Comparison of ENCODE assay signal across 9 mouse cellular contexts in genomic region chr8:115529568-115530342, GRCm38 (mm10).
DNase-seq lines count a peak whose midpoint lies in the region; ATAC-seq and TF ChIP-seq lines count a peak whose summit lies in the region.
"Had no signal": no experiment of that assay in that cellular context is flagged by ENCODE, and none has a peak within 500 bp of the region (broad histone marks: within the 10 kb centered on the region; RNA-seq: fewer than 3 reads in every experiment).

No protein-coding gene starts in this region.

- peak; percentile 47 to 52 for DNase-seq in right cerebral cortex, adult 2 months (ENCODE audit: low spot score in 2 of 2)
- no peak for DNase-seq in right cerebral cortex, postnatal 14 days
- peak; percentile 8 to 58 for DNase-seq in frontal cortex, adult 2 months (ENCODE audit: extremely low spot score in 1 of 2, low spot score in 1 of 2)
- peak; percentile 67 for DNase-seq in kidney, postnatal 0 days (ENCODE audit: low spot score)
- DNase-seq in right cerebral cortex, postnatal 10 days (ENCODE audit: low spot score in 2 of 2) = peak; percentile 28
- DNase-seq in forebrain, embryonic 10.5 days (ENCODE audit: extremely low spot score, low spot score) = no peak
- no peak for DNase-seq in midbrain, embryonic 11.5 days (ENCODE audit: low spot score, missing footprints)
- no peak for DNase-seq in layer of hippocampus, adult 9-10 months (ENCODE audit: low spot score)

- H3K9me3 ChIP-seq in kidney, postnatal 0 days (replicated peaks; ENCODE audit: low read length) = no peaks in the 10 kb centered on the region
- H3K9me3 ChIP-seq in forebrain, embryonic 10.5 days = no peaks in the 10 kb centered on the region
- H3K9me3 ChIP-seq in midbrain, embryonic 11.5 days (ENCODE audit: control insufficient read depth, low read length) = no peaks in the 10 kb centered on the region
- H3K9me3 ChIP-seq: neural tube, embryonic 12.5 days had no signal

- no peak overlapping the region for H3K9ac ChIP-seq in kidney, postnatal 0 days (ENCODE audit: low read depth, low read length)
- H3K9ac ChIP-seq in midbrain, embryonic 11.5 days (ENCODE audit: low read length) = no peak overlapping the region
- H3K9ac ChIP-seq: neural tube, embryonic 12.5 days had no signal

- no peak for TF ChIP-seq CTCF in kidney, postnatal 0 days (IDR thresholded peaks at IDR 0.05; ENCODE audit: low read depth)

- no peak overlapping the region for H3K4me3 ChIP-seq in kidney, postnatal 0 days (replicated peaks; ENCODE audit: low read depth, low read length)
- no peak overlapping the region for H3K4me3 ChIP-seq in forebrain, embryonic 10.5 days
- no peak overlapping the region for H3K4me3 ChIP-seq in midbrain, embryonic 11.5 days (ENCODE audit: low read depth, low read length)
- H3K4me3 ChIP-seq: neural tube, embryonic 12.5 days had no signal

- no peak for ATAC-seq in kidney, postnatal 0 days (replicated peaks; ENCODE audit: low FRiP score, low read depth)
- ATAC-seq in midbrain, embryonic 11.5 days (ENCODE audit: low FRiP score) = no peak

- 0 out of 2 replicates have a peak overlapping the region, but pooled peaks have one; percentile 8 for H3K27ac ChIP-seq in kidney, postnatal 0 days
- H3K27ac ChIP-seq in forebrain, embryonic 10.5 days = no peak overlapping the region
- no peak overlapping the region for H3K27ac ChIP-seq in midbrain, embryonic 11.5 days (ENCODE audit: low read depth, low read length)
- H3K27ac ChIP-seq: neural tube, embryonic 12.5 days had no signal

- H3K27me3 ChIP-seq in kidney, postnatal 0 days (ENCODE audit: insufficient read depth, low read length) = no peaks in the 10 kb centered on the region
- no peaks in the 10 kb centered on the region for H3K27me3 ChIP-seq in forebrain, embryonic 10.5 days (ENCODE audit: poor library complexity, severe bottlenecking)
- H3K27me3 ChIP-seq in midbrain, embryonic 11.5 days (ENCODE audit: control insufficient read depth, insufficient read depth, low read length) = no peaks in the 10 kb centered on the region
- H3K27me3 ChIP-seq: neural tube, embryonic 12.5 days had no signal

- no peaks in the 10 kb centered on the region for H3K36me3 ChIP-seq in kidney, postnatal 0 days (ENCODE audit: insufficient read depth, low read length)
- H3K36me3 ChIP-seq in forebrain, embryonic 10.5 days (replicated peaks) = no peaks in the 10 kb centered on the region
- H3K36me3 ChIP-seq in midbrain, embryonic 11.5 days (ENCODE audit: control insufficient read depth, insufficient read depth, low read length) = no peaks in the 10 kb centered on the region
- H3K36me3 ChIP-seq: neural tube, embryonic 12.5 days had no signal

- H3K4me1 ChIP-seq in kidney, postnatal 0 days (replicated peaks; ENCODE audit: insufficient read depth, low read length) = peaks cover 5% of the 10 kb centered on the region; the same call in 1 of the 2 replicates
- peaks cover 26% of the 10 kb centered on the region for H3K4me1 ChIP-seq in forebrain, embryonic 10.5 days
- H3K4me1 ChIP-seq in midbrain, embryonic 11.5 days (ENCODE audit: control insufficient read depth, insufficient read depth, low read length) = no peaks in the 10 kb centered on the region; the same call in 1 of the 2 replicates
- H3K4me1 ChIP-seq: neural tube, embryonic 12.5 days had no signal

- peak overlapping the region; percentile 27 for H3K4me2 ChIP-seq in kidney, postnatal 0 days (ENCODE audit: low read length)
- H3K4me2 ChIP-seq in midbrain, embryonic 11.5 days = no peak overlapping the region
- H3K4me2 ChIP-seq: neural tube, embryonic 12.5 days had no signal

- WGBS in kidney, postnatal 0 days = 14% methylated on average over 14 of the region's 14 CpGs
- WGBS in forebrain, embryonic 10.5 days = 59% methylated on average over 14 of the region's 14 CpGs
- WGBS in midbrain, embryonic 11.5 days = 45% methylated on average over 14 of the region's 14 CpGs

Comparison
In these comparisons a context has a peak if more than half of its experiments do, and no peak if none do; other contexts are left out.
1. DNase-seq: peak in right cerebral cortex, adult 2 months (2 of 2), frontal cortex, adult 2 months (2 of 2), kidney, postnatal 0 days (single experiment) and right cerebral cortex, postnatal 10 days (2 of 2); none in right cerebral cortex, postnatal 14 days (single experiment), forebrain, embryonic 10.5 days (single experiment), midbrain, embryonic 11.5 days (single experiment) and layer of hippocampus, adult 9-10 months (single experiment).